Mouse (Mus musculus) MEL (cell line): ENCODE results near the gene Zfp36l1. TPM values are rescaled to one million over a fixed set of nuclear protein-coding genes. Genes with fewer than 3 reads are reported as not detected.

ENCODE experiments used
- DNase-seq: peaks from one replicate; pipeline ENCODE4 v3.0.0; 2011; ENCODE audit warnings: low read depth, low spot score
- H3K27ac ChIP-seq: 2 replicates; pipeline ENCODE4 v1.5.1; 2012; ENCODE audit warnings: low read depth, mild to moderate bottlenecking, control low read depth, low read length, moderate library complexity; ENCODE audit not compliant: control insufficient read depth
- H3K27me3 ChIP-seq, 2 experiments: fragments of 150-350 bp in 1 of 2; sonication (generic) in 1 of 2; 2 replicates each; pipeline ENCODE4 v1.6.1; 2012; ENCODE audit warnings: low read length in 2 of 2, mild to moderate bottlenecking in 2 of 2, improper control_type of control experiment in 1 of 2, moderate library complexity in 1 of 2; ENCODE audit not compliant: insufficient read depth in 2 of 2, control insufficient read depth in 1 of 2
- H3K36me3 ChIP-seq, 2 experiments: 2 replicates each; pipeline ENCODE4 v1.6.1; 2012 to 2014; ENCODE audit warnings: low read length in 2 of 2, improper control_type of control experiment in 1 of 2, inconsistent platforms in 1 of 2, mild to moderate bottlenecking in 1 of 2; ENCODE audit not compliant: insufficient read depth in 2 of 2, control insufficient read depth in 1 of 2
- H3K4me1 ChIP-seq, 2 experiments: fragments of 150-350 bp in 1 of 2; sonication (generic) in 1 of 2; 2 replicates each; pipeline ENCODE4 v1.6.1; 2012; ENCODE audit warnings: low read length in 2 of 2, improper control_type of control experiment in 1 of 2, mild to moderate bottlenecking in 1 of 2; ENCODE audit not compliant: insufficient read depth in 2 of 2, control insufficient read depth in 1 of 2
- H3K4me3 ChIP-seq, 2 experiments: fragments of 150-350 bp in 1 of 2; sonication (generic) in 1 of 2; 2 replicates each; pipeline ENCODE4 v1.5.1; 2012; ENCODE audit warnings: low read depth in 2 of 2, low read length in 2 of 2, mild to moderate bottlenecking in 2 of 2, moderate library complexity in 2 of 2, control low read depth in 1 of 2, improper control_type of control experiment in 1 of 2; ENCODE audit not compliant: control insufficient read depth in 1 of 2, insufficient read depth in 1 of 2
- H3K79me2 ChIP-seq: 2 replicates; pipeline ENCODE4 v1.6.1; 2012; ENCODE audit warnings: mild to moderate bottlenecking, low read length, moderate library complexity; ENCODE audit not compliant: control insufficient read depth, poor library complexity, insufficient read depth
- H3K9ac ChIP-seq: 2 replicates; pipeline ENCODE4 v1.6.1; 2012; ENCODE audit warnings: low read depth, mild to moderate bottlenecking, control low read depth, low read length, moderate library complexity; ENCODE audit not compliant: control insufficient read depth, poor library complexity, severe bottlenecking
- H3K9me3 ChIP-seq: fragments of 150-350 bp; sonication (generic); replicated peaks from 2 replicates; pipeline ENCODE4 v1.6.1; 2012; ENCODE audit warnings: mild to moderate bottlenecking, low read length, improper control_type of control experiment, moderate library complexity; ENCODE audit not compliant: insufficient read depth
- BHLHE40 ChIP-seq: IDR thresholded peaks from 2 replicates; pipeline ENCODE4 v1.6.1; 2012; ENCODE audit warnings: low read depth, mild to moderate bottlenecking, inconsistent platforms, low read length, improper control_type of control experiment, borderline replicate concordance
- CHD1 ChIP-seq: IDR thresholded peaks from 2 replicates; pipeline ENCODE4 v1.6.1; 2012; ENCODE audit warnings: low read depth, mild to moderate bottlenecking, inconsistent platforms, low read length, improper control_type of control experiment
- CHD2 ChIP-seq: IDR thresholded peaks from 2 replicates; pipeline ENCODE4 v1.6.1; 2011; ENCODE audit warnings: low read length, improper control_type of control experiment
- CTCF ChIP-seq, 3 experiments: IDR thresholded peaks in 2 of 3; conservative IDR thresholded peaks in 1 of 3; 2 replicates each; pipeline ENCODE4 v1.5.1; 2011 to 2012; ENCODE audit warnings: low read length in 3 of 3, low read depth in 2 of 3, mild to moderate bottlenecking in 2 of 3, improper control_type of control experiment in 1 of 3, inconsistent platforms in 1 of 3, mixed read lengths in 1 of 3, moderate library complexity in 1 of 3; ENCODE audit not compliant: control insufficient read depth in 1 of 3, insufficient read depth in 1 of 3, poor library complexity in 1 of 3, severe bottlenecking in 1 of 3
- E2F4 ChIP-seq: IDR thresholded peaks from 2 replicates; pipeline ENCODE4 v1.6.1; 2011; ENCODE audit warnings: low read depth, low read length, improper control_type of control experiment, borderline replicate concordance
- ELF1 ChIP-seq: IDR thresholded peaks from 2 replicates; pipeline ENCODE4 v1.6.1; 2014; ENCODE audit warnings: low read depth, mild to moderate bottlenecking, inconsistent platforms, low read length, improper control_type of control experiment, moderate library complexity
- EP300 ChIP-seq, 2 experiments: IDR thresholded peaks; 2 replicates each; pipeline ENCODE4 v1.6.1; 2011; ENCODE audit warnings: improper control_type of control experiment in 2 of 2, low read length in 2 of 2, low read depth in 1 of 2, mild to moderate bottlenecking in 1 of 2
- ETS1 ChIP-seq: IDR thresholded peaks from 2 replicates; pipeline ENCODE4 v1.6.1; 2012; ENCODE audit warnings: low read depth, mild to moderate bottlenecking, inconsistent platforms, low read length, improper control_type of control experiment, moderate library complexity
- GABPA ChIP-seq: IDR thresholded peaks from 2 replicates; pipeline ENCODE4 v1.6.1; 2012; ENCODE audit warnings: low read depth, mild to moderate bottlenecking, inconsistent platforms, low read length, improper control_type of control experiment, moderate library complexity
- GATA1 ChIP-seq: IDR thresholded peaks from 2 replicates; pipeline ENCODE4 v1.6.1; 2011; ENCODE audit warnings: low read depth, low read length, improper control_type of control experiment
- MAFK ChIP-seq: IDR thresholded peaks from 2 replicates; pipeline ENCODE4 v1.6.1; 2011; ENCODE audit warnings: low read depth, mild to moderate bottlenecking, low read length, improper control_type of control experiment, borderline replicate concordance
- MAX ChIP-seq: IDR thresholded peaks from 2 replicates; pipeline ENCODE4 v1.6.1; 2011; ENCODE audit warnings: low read length, improper control_type of control experiment
- MAZ ChIP-seq: IDR thresholded peaks from 2 replicates; pipeline ENCODE4 v1.6.1; 2012; ENCODE audit warnings: low read depth, mild to moderate bottlenecking, inconsistent platforms, low read length, improper control_type of control experiment
- MEF2A ChIP-seq: IDR thresholded peaks from 2 replicates; pipeline ENCODE4 v1.6.1; 2014; ENCODE audit warnings: low read depth, mild to moderate bottlenecking, inconsistent platforms, low read length, improper control_type of control experiment; ENCODE audit not compliant: poor library complexity, insufficient replicate concordance, severe bottlenecking; ENCODE audit errors: extremely low read depth
- MXI1 ChIP-seq: IDR thresholded peaks from 2 replicates; pipeline ENCODE4 v1.6.1; 2011; ENCODE audit warnings: mild to moderate bottlenecking, low read depth, low read length, improper control_type of control experiment
- MYB ChIP-seq: IDR thresholded peaks from 2 replicates; pipeline ENCODE4 v1.6.1; 2011; ENCODE audit warnings: mild to moderate bottlenecking, low read depth, low read length, improper control_type of control experiment
- MYC ChIP-seq: IDR thresholded peaks from 2 replicates; pipeline ENCODE4 v1.6.1; 2011; ENCODE audit warnings: low read depth, mild to moderate bottlenecking, low read length, improper control_type of control experiment, moderate library complexity
- NELFE ChIP-seq: IDR thresholded peaks from 2 replicates; pipeline ENCODE4 v1.6.1; 2011; ENCODE audit warnings: low read depth, low read length, improper control_type of control experiment
- NRF1 ChIP-seq: IDR thresholded peaks from 2 replicates; pipeline ENCODE4 v1.6.1; 2014; ENCODE audit warnings: low read depth, mild to moderate bottlenecking, inconsistent platforms, low read length, improper control_type of control experiment, moderate library complexity; ENCODE audit not compliant: poor library complexity, insufficient read depth, severe bottlenecking
- POLR2A ChIP-seq, 2 experiments: IDR thresholded peaks; 2 replicates each; pipeline ENCODE4 v1.6.1; 2011 to 2012; ENCODE audit warnings: low read length in 2 of 2, mild to moderate bottlenecking in 2 of 2, control low read depth in 1 of 2, improper control_type of control experiment in 1 of 2, low read depth in 1 of 2, moderate library complexity in 1 of 2; ENCODE audit not compliant: control insufficient read depth in 1 of 2, insufficient read depth in 1 of 2, poor library complexity in 1 of 2
- POLR2AphosphoS2 ChIP-seq: IDR thresholded peaks from 2 replicates; pipeline ENCODE4 v1.6.1; 2011; ENCODE audit warnings: low read length, improper control_type of control experiment
- POLR2AphosphoS5 ChIP-seq: IDR thresholded peaks from 2 replicates; pipeline ENCODE4 v1.6.1; 2012; ENCODE audit warnings: low read depth, borderline replicate concordance, mild to moderate bottlenecking, inconsistent platforms, low read length, moderate library complexity, mixed read lengths
- RAD21 ChIP-seq: IDR thresholded peaks from 2 replicates; pipeline ENCODE4 v1.6.1; 2011; ENCODE audit warnings: mild to moderate bottlenecking, low read depth, low read length, improper control_type of control experiment
- RCOR1 ChIP-seq: IDR thresholded peaks from 2 replicates; pipeline ENCODE4 v1.6.1; 2012; ENCODE audit warnings: low read depth, mild to moderate bottlenecking, inconsistent platforms, low read length, improper control_type of control experiment
- SIN3A ChIP-seq: IDR thresholded peaks from 2 replicates; pipeline ENCODE4 v1.6.1; 2012; ENCODE audit warnings: low read length, improper control_type of control experiment, inconsistent platforms
- SMC3 ChIP-seq: IDR thresholded peaks from 2 replicates; pipeline ENCODE4 v1.6.1; 2011; ENCODE audit warnings: low read depth, low read length, improper control_type of control experiment
- TAL1 ChIP-seq: IDR thresholded peaks from 2 replicates; pipeline ENCODE4 v1.6.1; 2012; ENCODE audit warnings: mild to moderate bottlenecking, inconsistent platforms, low read length, moderate library complexity, mixed read lengths
- TBP ChIP-seq: IDR thresholded peaks from 2 replicates; pipeline ENCODE4 v1.8.0; 2011; ENCODE audit warnings: low read depth, low read length, improper control_type of control experiment
- USF1 ChIP-seq: IDR thresholded peaks from 2 replicates; pipeline ENCODE4 v1.6.1; 2014; ENCODE audit warnings: low read depth, mild to moderate bottlenecking, inconsistent platforms, low read length, improper control_type of control experiment, moderate library complexity
- ZKSCAN1 ChIP-seq: IDR thresholded peaks from 2 replicates; pipeline ENCODE4 v1.6.1; 2012; ENCODE audit warnings: low read depth, mild to moderate bottlenecking, inconsistent platforms, low read length, improper control_type of control experiment, moderate library complexity
- ZMIZ1 ChIP-seq: IDR thresholded peaks from 2 replicates; pipeline ENCODE4 v1.6.1; 2012; ENCODE audit warnings: low read depth, mild to moderate bottlenecking, inconsistent platforms, low read length, improper control_type of control experiment, moderate library complexity
- polyA plus RNA-seq, 2 experiments: library from polyadenylated mRNA; stranded (reverse) in 1 of 2; unstranded in 1 of 2; fragments of >175 nt in 1 of 2; fragments of >200 nt in 1 of 2; gene quantifications; 2 replicates each; pipeline versions ENCODE4 v1.2.1 to v1.2.4; 2012; ENCODE audit warnings: low replicate concordance in 2 of 2, low read depth in 1 of 2; ENCODE audit not compliant: insufficient read length in 2 of 2, insufficient read depth in 1 of 2, missing spikeins in 1 of 2
- total RNA-seq: library from RNA; depleted of rRNA; stranded (reverse); fragments of 300-350 nt; gene quantifications from 2 replicates; pipeline ENCODE4 v1.2.3, GENCODE M21; 2012

Zfp36l1 gene
- total and polyA plus RNA-seq, 3 experiments: 1.2 to 22.5 TPM; not detected in 1

DNA sequence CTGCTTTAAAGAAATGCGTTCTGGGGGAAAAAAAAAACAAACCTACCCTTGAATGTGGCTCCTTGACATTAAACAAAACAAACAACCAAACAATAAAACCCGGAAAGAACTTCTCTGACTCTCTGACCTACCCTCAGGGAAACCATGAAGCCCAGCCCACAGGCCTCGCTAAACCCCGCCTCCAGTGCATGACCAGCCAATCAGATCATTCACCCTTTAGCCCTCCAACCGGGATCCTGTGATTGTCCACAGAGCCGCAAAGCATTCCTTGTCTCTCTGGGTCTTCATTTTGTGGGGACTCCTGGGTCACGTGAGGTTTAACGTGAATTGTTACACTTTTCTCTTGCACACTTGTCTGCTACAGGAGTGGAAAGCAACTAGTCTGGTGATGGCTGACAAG, 37.8 kb upstream of the Zfp36l1 start (continued):
- TF ChIP-seq NELFE: peak; percentile 74
- no peak for TF ChIP-seq TAL1
- TF ChIP-seq MAFK: no peak
- TF ChIP-seq TBP: peak; percentile 85
- no peak for TF ChIP-seq GATA1
- TF ChIP-seq E2F4: no peak
- no peak for TF ChIP-seq RCOR1
- TF ChIP-seq MAX: peak; percentile 84
- TF ChIP-seq RAD21: no peak
- TF ChIP-seq ETS1: no peak
- no peak for TF ChIP-seq NRF1
- no peak for TF ChIP-seq POLR2AphosphoS5
- TF ChIP-seq MEF2A: no peak
- no peak for TF ChIP-seq SMC3
- TF ChIP-seq MYB: no peak
- peak; percentile 64 for TF ChIP-seq SIN3A
- peak; percentile 28 to 69; a peak in 2 of 4 replicates for TF ChIP-seq POLR2A (IDR thresholded peaks at IDR 0.05; ENCODE audit: control insufficient read depth in 1 of 2, insufficient read depth in 1 of 2, low read depth in 1 of 2, low read length in 2 of 2, poor library complexity in 1 of 2)
- TF ChIP-seq CTCF (IDR thresholded peaks at IDR 0.05 in 2 of 3, conservative IDR thresholded peaks at IDR 0.05 in 1 of 3; ENCODE audit: control insufficient read depth in 1 of 3, insufficient read depth in 1 of 3, low read depth in 2 of 3, low read length in 3 of 3, poor library complexity in 1 of 3, severe bottlenecking in 1 of 3): no peak
- TF ChIP-seq GABPA: no peak
- TF ChIP-seq MXI1: peak; percentile 63
- TF ChIP-seq MAZ: no peak
- peak; percentile 53; the same call in 1 of the 2 replicates for TF ChIP-seq ZMIZ1
- no peak for TF ChIP-seq MYC
- no peak for TF ChIP-seq CHD2

DNA sequence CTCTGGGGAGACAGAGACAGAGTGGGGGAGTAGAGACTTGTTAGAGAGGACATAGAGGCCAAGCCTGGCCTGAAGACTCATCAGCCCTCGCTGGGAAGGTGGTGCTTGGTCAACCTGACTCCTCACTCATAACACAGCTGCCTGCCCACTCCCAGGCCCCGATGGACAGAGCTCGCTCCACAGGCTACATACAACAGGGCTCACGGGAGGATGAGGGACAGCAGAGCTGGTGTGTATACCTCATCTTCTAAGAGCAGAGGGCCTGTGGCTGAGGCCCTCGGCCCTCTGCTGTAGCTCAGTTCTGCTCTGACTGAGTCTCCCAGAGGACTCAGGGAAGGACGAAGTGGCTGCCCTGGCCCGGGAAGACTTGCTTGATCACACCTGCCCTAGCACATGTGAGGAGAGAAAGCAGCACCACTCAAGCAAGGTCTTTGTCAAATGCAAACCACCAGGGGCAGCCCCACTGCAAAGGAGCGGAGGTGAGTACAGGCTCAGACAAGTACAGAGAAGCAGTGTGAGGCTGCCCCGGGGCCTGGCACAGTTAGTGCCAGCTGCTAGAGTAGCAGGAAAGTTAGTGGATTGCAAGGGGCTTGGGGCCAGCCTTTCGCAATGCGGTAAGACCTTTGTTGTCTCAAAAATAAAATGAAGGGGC, 34.9 kb upstream of the Zfp36l1 start:
- Histone ChIP-seq H3K9me3 (no peaks in the 10 kb centered on the region), H3K27ac (no peak overlapping the region), H3K9ac (no peak overlapping the region), H3K36me3 (peaks cover 0 to 11% of the 10 kb centered on the region in 2 experiments; a peak in 2 of 4 replicates), H3K79me2 (no peaks in the 10 kb centered on the region), H3K4me1 (peaks cover 3 to 16% of the 10 kb centered on the region in 2 experiments; a peak in 3 of 4 replicates), H3K27me3 (no peaks in the 10 kb centered on the region), H3K4me3 (no peak overlapping the region)
- no peak for DNase-seq
- TF ChIP-seq USF1: no peak
- no peak for TF ChIP-seq ZMIZ1
- TF ChIP-seq MAZ: no peak
- no peak for TF ChIP-seq ETS1
- no peak for TF ChIP-seq MXI1
- no peak for TF ChIP-seq BHLHE40
- no peak for TF ChIP-seq ZKSCAN1
- TF ChIP-seq GATA1: no peak
- TF ChIP-seq RCOR1: no peak
- no peak for TF ChIP-seq CHD1
- TF ChIP-seq ELF1: no peak
- no peak for TF ChIP-seq RAD21
- TF ChIP-seq MEF2A: no peak
- TF ChIP-seq EP300 (IDR thresholded peaks at IDR 0.05; ENCODE audit: low read depth in 1 of 2, low read length in 2 of 2): no peak
- TF ChIP-seq POLR2AphosphoS2: no peak
- TF ChIP-seq MYB: no peak
- TF ChIP-seq NELFE: no peak
- TF ChIP-seq SIN3A: no peak
- TF ChIP-seq MAFK: no peak
- TF ChIP-seq CTCF (IDR thresholded peaks at IDR 0.05 in 2 of 3, conservative IDR thresholded peaks at IDR 0.05 in 1 of 3; ENCODE audit: control insufficient read depth in 1 of 3, insufficient read depth in 1 of 3, low read depth in 2 of 3, low read length in 3 of 3, poor library complexity in 1 of 3, severe bottlenecking in 1 of 3): no peak
